Mouse (Mus musculus): ENCODE results near the gene Rere. TPM values are rescaled to one million over a fixed set of nuclear protein-coding genes. Genes with fewer than 3 reads are reported as not detected.

Gene Rere
- total RNA-seq, 2 experiments from 2014 or later = 39.6 to 46.7 TPM

DNA sequence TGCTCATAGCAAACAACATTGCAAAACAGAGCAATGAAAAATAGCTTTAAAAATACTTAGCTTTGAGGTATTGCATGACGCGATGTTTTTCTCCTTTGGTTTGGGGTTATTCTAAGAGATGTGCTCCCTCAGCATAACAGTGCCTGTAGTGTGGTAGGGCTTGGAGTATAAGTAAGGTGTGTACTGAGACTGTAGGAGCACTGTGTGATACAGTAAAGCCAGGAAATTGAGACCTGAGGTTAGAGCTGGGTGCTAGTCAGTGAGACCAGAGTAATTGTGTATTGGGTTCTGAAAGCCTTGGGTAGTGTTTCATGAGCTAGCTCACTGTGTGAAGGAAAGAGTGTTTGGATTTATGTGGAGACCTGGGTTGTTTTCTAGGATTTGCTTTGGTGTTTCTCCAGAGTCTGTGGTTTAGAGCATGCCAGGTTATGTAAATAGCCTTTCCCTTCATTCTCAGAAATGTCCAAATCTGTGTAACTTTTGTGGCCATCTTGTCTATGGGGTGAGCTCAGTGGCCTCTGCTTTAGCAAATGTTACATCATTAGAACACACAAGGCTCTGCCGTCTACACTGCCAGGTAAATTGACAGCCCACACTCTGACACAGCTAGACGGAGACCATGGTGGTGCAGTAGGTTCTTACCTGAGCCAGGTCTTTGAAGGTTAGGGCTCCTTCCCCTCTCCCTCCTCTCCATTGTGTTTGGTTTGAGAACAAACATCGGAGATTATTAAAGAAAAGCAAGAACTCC, 152.6 kb downstream of the Rere start:
- no peak for DNase-seq

DNA sequence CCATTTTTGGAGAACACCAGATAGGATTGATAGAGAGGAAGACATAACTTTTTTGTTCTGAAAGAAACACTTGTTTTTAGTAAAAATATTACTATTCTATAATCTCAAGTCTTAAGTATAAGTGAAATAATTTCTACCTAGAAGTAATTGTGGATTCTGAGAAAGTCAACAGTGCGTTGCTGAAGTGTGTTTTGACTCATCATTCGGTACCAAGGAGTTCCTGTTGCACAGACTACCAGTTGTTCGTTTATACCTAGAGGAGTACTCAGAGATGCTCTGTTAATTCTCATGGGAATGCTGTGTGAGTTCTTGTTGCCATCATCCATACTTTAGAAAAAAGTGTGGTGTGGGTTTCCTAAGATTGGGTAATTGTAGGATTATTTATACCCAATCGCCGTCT, 154.1 kb downstream of the Rere start:
- DNase-seq = no peak

DNA sequence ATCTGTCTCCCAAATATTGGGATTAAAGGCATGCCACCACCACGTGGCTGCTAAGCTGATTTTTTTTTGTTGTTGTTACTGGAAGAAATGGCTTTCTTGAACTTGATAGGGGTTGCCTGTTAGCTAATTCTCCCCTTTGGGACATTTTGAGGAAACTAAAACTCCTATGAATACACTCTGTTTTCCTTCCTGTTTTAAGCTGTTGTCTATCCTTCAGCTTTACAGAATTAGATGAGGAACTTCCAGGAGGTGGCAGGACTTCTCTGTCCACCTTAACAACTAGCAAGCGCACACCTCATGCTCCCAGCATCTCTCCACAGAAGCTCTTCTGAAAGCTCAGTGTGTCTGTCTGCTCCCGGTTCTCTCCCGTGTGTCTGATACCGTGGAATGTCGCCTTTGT, 157.2 kb downstream of the Rere start:
- no peak for DNase-seq

DNA sequence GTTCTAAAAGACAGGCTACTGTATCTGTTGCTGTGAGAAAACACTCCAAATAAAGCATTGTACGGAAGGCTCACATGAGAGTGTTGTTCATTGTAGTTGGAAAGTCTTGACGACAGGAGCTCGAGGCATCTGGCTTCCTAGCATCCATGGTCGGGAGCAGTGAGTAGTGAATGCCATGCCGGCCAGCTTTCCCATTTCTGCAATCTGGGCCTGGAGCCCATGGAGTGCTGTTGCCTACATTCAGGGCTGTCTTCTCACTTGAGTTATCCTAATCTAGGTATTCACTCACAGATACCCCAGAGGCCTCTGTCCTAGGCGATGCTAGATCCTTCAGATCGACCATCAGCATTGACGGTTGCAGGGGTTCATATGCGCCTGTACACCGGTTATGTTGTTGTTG, 160.5 kb downstream of the Rere start:
- DNase-seq = no peak

DNA sequence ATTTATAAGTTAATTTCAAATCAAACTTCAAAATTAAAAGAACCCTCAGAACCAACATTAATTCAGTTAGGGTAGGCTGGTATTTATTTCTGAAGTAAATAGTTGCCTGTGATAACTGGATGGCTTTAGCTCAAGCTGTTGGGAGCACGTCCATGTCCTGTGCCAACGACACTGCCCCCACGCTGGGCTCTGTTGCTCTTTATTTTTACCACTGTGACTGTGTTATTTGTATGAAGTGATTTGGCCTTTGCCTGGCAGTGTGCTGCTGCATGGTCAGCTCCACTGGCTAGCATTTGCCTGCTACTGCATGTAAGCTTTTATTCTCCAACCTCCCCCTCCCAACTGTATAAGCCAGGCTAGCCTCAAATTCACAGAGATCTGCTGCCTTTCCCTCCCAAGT, 162.6 kb downstream of the Rere start:
- peak in 1 of 2 experiments; percentile 46 for DNase-seq

DNA sequence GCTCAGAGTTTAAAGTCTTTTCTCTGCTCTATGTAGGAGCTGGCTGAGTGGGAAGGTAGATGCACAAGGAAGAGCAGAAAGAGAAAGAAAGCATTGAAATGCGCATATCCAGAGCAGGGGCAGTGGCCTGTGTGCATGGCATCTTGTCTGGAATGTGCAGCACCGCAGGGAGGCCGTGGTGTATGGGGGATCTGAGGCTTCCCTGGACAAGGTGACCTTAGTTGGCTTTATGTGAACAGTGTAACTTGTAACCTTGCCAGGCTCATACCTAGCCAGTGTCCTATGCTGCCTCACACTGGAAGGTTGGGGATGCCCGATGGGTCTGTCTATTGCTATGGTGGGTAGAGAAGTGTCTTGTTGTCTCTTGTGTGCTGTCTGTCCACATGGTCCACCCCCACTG, 165.2 kb downstream of the Rere start:
- DNase-seq = peak; percentile 20 to 50

DNA sequence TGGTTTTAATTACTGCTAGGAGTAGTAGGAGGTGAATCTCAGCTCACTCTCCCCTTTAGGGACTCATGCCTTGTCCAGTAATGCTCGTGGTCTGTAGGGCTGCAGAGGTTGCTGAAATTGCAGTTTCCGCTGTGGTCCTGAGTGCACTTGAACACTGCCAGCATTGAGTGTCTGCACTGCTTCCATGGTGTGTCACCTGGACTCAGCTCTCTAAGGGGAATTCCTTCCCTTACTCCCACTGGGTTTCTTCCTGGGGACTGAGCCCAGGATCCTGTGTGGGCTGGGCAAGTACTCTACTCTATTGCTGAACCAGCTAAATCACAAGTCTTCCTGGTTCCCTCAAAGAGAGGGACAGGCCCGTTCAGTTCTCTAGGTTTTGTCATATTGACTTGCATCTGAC, 166.1 kb downstream of the Rere start:
- no peak for DNase-seq

DNA sequence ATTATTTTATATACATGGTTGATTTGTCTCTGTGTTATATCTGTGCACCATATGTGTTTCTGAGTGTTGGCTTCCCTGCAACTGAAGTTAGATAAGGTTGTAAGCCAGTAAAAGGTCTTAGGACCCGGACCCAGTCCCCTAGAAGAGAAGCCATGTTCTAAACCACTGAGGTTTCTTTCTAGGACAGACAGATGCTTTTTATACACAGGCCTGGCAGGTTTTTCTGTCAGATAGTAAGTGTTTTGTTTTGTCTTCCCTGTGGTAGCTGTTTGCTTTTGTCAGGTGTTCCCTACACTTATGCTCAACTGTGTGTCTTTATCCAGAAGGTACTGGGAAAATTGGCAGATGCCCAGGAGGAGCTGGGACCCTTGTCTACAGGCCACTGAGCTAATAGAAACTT, 167.0 kb downstream of the Rere start:
- DNase-seq = no peak

DNA sequence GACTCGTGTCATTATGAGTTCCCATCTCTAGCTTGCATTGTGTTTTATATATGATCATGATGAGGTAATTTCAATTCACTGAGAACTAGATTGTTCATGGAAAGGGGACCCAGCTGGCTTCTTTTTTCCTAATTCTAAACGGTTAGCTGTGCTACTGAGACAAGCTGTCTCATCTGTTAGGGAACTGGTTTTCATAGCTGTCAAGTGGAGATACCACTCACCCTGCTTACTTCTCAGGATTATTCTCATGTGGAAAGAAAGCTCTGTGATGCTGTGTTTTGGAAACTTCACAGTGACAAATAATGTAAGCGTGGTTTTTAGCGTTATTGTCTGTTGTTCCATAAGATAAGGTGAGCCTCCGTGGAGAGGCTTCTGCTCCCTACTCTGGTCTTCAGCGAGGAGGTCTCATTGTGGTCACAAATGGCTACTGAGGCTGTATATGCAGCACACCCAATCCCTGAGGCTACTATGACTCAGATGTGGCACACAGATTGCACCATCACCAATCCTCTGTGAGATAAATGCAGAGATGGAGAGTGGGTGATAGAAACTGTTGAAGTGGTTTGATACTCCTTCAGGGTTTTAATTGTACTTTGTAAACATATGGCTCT, 168.7 kb downstream of the Rere start:
- no peak for DNase-seq

DNA sequence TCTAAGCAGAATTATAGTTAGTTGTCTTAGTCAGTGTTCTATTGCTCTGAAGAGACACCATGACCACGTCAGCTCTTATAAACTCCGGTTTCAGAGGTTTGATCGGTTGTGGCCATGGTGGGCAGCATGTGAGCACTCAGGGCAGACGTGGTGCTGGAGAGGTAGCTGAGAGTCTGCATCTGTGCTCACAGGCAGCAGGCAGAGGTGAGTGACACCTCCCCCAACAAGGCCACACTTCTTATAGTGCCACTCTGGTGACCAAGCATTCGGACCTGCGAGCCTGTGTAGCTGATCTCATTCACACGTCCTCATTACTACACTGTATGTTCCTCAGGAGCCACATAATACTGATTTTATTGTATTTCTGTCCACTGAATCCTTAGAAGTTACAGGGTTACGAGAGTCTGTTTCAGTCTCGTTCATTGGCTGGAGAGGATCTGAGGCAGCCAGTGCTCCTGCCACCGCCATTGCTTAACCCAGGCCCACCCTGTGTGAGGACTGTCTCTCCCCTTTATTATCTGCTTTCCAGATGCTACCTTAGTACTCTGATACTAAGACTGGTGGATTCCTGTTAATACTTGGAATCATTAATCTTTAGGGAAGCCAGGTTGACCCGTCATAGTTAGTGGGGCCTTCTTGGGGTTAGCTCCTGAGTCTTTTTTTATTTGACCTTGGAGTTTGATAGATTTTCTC, 170.9 kb downstream of the Rere start:
- DNase-seq = no peak

DNA sequence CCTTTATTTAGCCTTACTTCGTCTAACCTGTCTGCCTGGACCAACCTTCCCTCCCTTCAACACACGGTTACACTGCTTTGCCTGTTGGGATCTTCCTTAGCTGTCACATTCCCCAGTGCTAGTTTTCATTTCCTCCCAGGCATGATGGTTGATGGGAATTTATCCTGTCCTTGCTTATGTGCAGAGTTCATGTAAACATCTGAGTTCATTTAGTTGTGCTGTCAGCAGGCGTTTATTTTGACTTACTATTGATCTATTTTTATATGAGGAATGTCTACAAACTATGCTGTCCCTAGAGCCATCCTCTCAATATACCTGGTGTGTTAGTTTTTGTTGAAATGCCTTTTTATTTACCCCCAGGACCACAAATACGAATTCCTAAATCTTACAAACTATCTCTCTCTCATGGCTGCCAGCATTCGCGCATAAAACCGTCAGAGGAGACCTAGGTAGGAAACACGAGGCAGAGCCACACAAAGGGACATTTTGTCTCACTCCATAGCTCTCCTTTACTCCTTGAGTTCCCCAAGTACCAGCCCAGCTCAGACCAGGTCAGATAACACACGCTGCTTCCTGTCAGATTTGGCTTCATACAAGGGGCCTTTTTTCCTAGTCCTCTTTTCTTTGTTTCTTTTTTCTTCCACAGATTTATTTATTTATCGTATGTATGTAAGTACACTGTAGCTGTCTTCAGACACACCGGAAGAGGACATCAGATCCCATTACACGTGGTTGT, 173.3 kb downstream of the Rere start:
- no peak for DNase-seq

DNA sequence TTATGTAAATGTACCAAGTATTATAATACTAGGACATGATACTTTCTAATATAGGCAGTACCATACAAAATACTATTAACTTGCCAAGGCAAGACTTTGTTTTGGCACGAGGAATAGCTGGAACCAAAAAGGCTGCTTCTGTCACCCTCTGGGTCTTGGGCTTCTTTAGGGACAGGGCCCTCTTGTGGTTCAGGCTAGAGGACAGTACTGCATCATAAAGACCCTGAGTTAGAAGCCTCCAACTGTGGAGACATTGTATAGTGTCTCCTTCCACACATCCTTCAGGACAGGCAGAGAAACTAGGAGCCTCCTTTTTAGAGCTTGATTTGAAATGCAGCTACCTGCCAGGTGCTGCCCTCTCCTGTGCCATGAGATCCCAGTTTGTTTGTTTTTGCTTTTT, 174.3 kb downstream of the Rere start:
- no peak for DNase-seq

DNA sequence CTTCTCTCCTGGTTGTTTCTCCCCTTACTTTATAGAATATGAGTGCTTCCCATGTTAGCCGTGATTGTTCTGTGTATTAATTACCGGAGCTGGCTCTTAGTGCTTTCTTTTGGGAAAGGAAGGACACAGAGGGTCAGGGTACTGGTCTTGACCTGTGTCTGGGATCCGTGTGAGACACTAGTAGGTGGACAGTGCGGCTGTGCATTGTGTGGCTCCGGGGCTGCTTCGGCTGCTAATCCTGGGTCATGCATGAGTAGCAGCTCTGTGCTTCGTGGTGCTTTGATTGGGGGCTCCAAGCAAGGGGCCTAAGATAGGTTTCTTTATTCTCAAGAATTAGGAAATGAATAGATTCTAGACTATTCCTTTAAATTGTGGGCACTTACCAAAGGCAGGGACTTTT, 175.0 kb downstream of the Rere start:
- DNase-seq = no peak

DNA sequence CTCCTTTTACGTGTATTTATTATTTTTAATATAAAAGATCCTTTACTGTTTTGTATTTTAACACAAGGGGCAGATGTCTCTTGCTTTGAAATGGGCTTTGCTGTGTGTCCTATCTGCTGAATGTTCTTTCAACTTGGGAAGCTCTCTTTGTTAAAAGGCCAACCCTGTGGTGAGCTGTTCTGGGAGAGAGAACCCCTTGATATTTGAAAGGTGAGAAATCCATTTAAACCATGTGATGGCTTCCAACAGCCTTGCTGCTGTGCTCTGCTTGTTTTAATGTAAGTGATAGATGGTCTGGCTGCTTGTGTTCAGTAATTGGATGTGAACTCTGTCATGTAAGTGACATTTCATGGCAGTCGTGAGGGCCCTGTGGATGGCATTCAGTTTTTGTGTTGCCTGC, 175.4 kb downstream of the Rere start:
- no peak for DNase-seq

DNA sequence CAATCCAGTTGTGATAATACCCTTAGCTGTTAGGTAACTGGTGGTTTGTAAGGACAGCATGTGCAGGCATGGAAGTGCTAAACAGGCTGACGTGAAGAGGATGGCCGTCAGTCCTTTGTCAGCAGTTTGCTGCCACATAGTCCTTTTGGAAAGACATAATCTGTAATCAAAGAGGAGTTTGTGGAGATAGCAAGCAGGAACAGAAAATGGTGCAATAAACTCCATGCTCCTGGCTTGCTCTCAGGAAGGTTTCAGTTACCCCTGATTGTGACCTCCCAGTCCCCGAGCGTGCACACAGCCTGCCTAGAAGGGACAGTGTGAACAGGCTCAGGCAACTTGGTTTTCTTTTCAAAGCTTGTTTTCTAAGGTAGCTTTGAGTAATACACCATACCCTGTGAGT, 175.9 kb downstream of the Rere start:
- DNase-seq = no peak

DNA sequence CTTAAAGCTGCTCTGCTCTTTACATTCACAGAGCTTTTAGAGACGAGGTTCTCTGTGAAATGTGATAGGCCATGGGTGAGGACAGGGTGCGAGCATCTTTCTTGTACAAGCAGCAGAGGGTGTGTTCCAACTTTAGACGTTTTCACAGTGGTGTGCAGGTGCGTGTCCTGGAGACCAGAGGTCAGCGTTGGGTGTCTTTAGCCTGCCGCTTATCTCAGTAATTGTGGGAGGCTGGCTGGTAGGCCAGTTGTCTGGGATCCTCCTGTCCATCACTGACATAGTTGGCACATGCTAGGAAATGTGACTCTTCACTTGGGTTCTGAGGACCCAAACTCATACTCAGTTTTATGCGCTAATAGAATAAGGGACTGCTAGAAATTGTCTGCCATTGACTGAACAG, 176.3 kb downstream of the Rere start:
- no peak for DNase-seq

DNA sequence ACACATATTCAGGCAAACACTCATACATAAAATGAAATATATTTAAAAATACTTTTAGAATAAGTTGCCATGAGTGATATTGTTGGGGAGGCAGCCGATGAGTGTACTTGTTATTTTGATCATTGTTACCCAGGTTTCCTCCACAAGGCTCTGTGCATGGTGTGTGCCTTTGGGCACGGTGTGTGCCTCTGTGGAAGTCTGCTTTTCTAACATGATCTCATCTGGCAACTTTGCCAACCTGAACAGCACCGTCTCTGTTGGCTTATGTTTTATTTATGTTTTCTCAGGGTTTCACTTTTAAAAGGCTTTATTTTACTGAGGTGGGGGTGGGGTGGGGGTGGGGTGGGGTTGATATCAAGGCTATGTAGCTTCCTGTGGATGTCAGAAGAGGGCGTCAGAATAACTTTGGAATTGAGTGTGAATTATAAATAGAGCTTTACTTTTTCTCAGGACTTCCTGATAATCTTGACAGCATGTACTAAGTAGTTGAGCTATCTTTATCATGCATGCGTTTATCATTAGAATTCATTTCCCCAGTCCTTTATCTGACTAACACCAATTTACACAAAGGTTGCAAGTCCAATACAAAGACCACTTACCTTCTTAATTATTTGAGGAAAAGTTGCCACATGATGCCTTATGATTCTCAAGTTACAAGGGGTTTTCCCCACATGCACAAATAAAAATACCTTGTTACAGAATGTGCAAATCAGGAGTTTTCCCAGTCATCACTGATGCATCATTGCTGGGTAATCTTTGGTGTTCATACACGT, 177.8 kb downstream of the Rere start:
- DNase-seq = no peak

DNA sequence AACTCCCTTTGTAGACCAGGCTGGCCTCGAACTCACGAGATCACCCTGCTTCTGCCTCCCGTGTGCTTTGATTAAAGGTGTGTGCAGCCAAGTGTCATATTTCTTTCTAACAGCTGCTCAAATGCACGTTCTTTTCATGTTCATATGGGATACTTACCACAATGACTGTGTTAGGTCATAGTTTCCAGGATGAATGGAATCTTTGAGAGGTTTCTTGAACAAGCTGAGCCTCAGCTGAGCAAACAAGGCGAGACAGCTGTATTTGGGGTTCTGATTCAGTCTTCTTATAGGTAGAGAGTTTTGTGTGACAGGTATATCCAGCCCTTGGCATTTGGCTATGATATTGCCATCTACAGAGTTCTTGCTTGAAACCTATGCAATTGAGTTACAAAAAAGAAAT, 179.0 kb downstream of the Rere start:
- DNase-seq = no peak

DNA sequence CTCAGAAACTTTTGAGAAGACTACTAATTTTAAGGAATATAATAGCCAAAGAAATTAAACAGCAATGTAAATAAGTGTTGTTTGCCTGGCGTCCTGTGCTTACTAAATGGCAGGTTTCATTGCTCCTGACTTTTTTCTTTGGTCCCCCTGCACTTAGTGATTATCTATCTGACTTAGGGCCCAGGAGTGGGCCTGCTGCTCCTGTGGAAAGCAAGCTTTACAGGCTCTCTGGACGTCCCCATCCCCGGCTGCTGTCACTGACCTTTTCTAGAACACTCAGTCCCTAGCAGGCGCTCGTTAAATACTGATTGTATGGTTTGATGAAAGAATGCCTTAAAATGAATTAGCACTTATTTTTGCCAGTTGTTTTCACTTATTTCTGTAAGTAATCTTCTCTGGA, 179.6 kb downstream of the Rere start:
- no peak for DNase-seq

DNA sequence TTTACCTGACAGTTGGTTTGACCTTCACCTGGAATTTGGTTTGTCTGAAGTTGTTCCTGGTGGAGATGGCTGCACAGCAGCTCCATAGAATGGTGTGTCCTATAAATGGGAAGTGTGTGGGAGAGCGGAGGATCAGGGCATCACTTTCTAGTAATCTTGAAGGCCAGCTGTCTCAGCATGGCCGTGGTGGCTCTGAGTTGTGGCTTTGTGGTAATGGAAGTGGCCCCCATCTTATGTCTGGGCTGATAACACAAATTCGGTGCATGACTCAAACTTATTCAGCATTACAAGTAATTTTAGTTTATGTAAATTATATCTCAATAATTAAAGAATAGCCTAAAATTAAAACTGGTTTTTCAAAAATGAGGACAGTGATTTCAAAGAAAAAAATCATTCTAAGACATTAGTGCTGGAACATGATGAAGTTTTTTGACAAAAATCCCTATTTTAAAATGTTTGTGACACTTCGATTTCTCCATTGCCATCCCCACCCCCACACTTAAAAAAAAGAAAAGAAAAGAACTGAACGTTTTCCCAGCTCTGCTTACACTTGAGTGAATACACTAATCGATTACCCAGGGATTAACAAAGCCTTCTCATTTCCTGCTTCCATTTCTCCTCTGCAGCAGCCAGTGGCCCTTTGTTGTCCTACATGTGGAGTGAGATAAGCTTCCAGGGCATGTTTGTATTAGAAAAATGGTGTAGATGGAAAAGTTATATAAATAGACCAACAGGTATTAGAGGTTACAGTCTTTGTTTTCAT, 180.2 kb downstream of the Rere start:
- DNase-seq = no peak

DNA sequence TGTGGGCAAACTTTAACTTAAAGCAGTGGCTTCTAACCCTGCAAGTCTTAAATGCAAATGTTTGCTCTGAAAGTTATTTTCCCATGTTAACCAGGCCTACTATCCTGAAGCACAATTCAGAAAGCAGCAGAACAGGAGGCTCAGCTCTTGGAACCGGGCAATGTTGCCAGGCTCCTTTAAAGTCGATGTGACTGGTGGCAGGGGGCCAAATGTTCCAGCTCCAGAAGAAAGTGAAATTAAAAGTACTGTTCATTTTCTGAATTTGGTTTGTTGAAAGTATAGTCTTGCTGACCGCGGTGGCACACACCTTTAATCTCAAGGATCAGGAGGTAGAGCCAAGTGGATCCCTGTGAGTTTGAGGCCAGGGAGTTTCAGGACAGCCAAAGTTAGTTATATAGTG, 180.9 kb downstream of the Rere start:
- DNase-seq = peak; percentile 69 to 80
